Mouse (Mus musculus): Measurements from ENCODE around the gene Zfand2b. TPM values are rescaled to one million over a fixed set of nuclear protein-coding genes. Genes with fewer than 3 reads are reported as not detected.

Gene Zfand2b
- polyA plus RNA-seq, 1 experiment, result 45.2 TPM

DNA sequence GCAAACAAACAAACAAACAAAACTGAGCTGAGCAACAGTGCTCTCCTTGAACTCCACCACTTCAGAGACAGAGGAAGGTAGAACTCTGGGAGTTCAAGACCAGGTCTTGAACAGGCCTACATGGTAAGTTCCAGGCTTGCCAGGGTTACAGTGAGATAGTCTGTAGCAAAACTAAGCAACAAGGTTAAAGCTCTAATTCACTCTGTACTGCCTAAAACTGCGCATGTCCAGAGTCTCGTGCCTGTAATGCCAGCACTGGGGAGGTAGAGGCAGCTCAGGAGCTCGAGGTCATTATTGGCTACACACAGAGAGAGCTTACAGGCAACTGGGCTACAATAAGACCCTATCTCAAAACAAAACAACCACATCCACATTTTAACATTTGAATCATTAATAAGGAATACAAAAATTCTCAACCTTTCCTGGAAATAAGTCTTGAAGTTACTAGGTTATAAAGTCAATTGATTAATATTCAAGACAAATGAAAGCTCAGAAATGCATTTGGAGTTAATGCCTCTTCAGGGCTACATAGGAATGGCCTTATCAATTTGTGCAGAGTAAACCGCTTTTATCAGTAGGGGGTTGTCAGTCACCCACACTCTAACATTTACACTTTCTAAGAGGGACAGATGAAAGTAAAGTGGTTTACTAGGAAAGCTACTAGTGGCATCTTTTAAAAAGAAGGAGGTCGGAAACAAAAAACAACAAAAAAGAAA is 8.7 kb upstream of the Zfand2b start:
- DNase-seq (ENCODE audit: low spot score), result no peak

DNA sequence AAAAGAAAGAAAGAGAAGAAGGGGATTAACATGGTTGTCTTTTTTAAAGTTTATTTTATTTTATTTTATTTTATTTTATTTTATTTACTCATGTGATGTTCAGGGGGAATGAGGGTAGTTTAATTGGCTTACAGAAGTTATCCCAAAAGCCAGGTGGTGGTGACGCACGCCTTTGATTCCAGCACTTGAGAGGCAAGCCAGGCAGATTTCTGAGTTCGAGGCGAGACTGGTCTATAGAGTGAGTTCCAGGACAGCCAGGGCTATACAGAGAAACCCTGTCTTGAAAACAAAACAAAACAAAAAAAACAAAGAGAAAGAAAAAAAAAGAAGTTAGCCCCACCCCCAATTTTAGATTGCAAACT is 8.2 kb upstream of the Zfand2b start:
- no peak for DNase-seq (ENCODE audit: low spot score)

GRCm38 (mm10) chr1:75168093-75168471 is 364 bp upstream of the Zfand2b start:
- no peak for DNase-seq (ENCODE audit: low spot score)

- no peak for DNase-seq (ENCODE audit: low spot score)
Measured at GRCm38 (mm10) chr1:75179334-75180104, 11.1 kb downstream of the Zfand2b start.

DNA sequence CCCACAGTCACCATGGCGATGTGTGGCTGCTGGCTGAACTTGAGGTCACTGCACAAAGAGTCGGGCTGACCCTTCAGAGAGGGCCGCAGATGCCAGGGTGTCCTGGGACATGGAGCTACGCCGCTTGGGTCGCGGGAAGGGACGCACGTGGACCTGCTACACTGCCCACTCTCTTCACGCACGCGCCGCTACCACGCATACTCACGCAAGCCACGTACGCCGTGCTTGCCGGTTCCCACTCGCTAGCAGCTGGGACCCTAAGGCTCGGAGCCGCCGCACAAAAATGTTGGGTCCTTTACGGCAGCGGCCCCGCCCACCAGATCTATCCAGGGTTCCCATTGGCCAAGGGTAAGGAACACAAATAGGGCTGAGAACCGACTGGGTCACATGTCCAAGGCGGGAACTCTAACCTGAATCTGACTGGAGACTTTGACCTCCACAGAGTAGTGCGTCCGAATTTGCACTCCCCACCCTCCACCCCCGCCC is 11.7 kb downstream of the Zfand2b start, which contains the start of gene Abcb6:
Gene Abcb6 (minus strand): TSS at position 288 of the 486 bp plus-strand sequence.
- DNase-seq (ENCODE audit: low spot score), result peak; percentile 55

- DNase-seq (ENCODE audit: low spot score), result no peak
Measured at GRCm38 (mm10) chr1:75180741-75181140, 12.3 kb downstream of the Zfand2b start.

DNA sequence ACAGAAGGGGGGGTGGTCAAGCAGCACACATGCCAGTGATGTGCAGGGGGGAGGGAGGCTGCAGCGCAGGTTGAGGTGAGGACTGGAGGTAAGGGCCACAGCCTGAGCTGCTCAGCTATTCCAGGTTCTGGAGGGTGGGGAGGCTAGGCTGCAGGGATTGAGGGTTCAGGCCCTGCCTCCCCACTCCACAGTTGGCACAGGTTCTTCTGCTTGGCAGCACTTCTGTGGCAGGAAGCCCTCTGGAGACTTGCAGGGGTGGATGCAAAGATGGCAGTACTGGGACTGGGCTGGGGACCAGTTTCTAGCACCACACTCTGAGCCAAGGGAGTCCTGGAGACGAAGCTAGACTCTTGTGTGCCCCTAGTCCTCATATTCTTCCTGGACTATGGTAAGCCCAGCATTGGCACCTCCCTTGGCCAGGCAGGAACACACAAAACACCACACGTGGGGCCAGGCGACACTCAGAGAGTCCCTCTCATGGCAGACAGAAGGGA is 13.0 kb downstream of the Zfand2b start:
- no peak for DNase-seq (ENCODE audit: low spot score)

DNA sequence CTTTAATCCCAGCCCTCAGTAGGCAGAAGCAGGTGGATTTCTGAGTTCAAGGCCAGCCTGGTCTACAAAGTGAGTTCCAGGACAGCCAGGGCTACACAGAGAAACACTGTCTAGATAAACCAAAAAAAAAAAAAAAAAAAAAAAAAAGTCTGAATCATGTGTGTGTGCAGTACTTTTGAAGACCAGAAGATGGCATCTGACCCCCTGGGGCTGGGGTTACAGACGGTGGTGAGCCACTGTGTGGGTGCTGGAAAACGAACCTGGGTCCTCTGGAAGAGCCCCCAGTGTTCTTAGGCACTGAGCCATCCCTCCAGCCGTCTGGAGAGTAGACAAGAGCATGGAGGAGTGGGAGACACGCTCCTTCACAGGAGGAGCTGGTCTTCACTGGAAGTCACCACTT is 13.7 kb downstream of the Zfand2b start:
- no peak for DNase-seq (ENCODE audit: low spot score)

DNA sequence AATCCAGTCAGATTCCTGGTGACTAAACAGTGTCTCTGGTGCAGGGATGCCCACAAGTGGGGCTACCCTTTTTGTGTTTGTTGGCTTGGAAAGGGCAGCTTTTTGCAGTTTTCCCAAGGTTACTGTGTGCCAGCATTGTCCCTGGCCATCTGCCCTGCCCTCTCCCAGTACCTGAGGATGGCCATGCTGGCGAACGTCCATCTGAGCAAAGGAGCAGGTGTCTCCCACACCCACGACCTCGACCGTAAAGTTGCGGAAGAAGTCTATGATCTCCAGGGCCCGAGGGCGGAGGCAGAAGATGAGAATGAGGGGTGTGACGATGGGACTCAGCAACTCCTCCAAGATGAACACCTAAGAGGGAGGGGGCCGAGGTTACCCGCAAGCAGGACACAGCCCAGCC is 17.0 kb downstream of the Zfand2b start:
- no peak for DNase-seq (ENCODE audit: low spot score)

DNA sequence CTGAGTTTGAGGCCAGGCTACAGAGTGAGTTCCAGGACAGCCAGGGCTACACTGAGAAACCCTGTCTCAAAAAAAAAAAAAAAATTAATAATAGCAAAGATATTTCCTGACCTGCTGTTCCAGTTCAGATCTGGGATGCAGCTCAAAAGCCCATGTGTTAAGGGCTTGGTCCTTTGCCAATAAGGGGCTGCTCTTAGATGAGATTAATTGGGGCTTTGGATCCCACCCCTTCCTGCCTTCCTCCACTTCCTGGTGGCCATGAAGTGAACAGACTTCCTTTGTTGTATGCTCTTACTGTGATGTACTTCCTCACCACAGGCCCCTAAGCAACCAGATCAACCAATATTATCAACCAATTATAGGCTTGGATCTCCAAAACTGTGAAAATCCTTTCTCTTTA is 18.7 kb downstream of the Zfand2b start:
- no peak for DNase-seq (ENCODE audit: low spot score)

DNA sequence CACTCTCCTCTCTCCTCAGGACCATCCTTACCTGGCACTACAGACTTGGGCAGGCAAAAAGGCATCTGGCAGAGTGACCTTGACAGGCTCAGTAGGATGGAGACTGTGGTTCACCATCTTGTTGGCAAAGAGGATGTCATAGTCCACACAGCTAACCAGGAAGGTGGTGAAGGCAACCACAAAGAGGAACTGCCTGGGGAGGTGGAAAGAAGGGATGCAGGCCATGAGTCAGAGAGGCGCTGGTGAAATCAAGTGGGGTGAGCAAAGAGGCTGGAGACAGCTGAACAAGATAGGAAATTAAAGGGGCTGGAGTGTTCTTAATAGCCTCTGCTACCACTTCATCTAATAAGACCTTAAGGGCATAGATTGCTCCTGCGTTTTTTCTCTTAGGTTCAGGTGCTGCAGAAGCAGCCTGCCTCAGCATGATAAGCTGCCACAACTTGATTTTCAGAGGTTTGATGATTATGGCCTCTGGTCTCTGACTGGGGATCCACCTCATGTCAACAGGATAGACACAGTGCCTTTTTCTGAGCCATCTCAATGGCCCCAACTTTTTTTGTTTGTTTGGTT is 19.6 kb downstream of the Zfand2b start:
- no peak for DNase-seq (ENCODE audit: low spot score)

DNA sequence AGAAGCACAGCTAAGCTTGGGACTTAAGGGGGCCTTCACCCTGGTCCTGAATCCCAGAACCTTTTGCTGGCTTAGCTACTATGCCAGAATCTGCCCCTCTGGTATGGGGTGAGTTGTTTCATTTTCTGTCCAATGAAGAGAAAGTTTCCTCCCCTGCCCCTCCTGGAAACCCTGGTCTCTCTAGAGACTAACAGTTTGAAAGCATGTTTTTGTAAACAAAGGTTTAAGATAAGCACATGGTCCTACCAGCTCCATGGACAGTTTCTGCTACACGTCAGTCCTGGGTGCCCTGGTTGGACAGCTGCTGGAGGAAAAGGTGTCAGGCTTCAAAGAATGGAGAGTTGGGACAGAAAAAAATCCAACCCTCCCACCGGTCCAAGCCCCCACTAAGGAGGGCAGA is 22.1 kb downstream of the Zfand2b start:
- no peak for DNase-seq (ENCODE audit: low spot score)

DNA sequence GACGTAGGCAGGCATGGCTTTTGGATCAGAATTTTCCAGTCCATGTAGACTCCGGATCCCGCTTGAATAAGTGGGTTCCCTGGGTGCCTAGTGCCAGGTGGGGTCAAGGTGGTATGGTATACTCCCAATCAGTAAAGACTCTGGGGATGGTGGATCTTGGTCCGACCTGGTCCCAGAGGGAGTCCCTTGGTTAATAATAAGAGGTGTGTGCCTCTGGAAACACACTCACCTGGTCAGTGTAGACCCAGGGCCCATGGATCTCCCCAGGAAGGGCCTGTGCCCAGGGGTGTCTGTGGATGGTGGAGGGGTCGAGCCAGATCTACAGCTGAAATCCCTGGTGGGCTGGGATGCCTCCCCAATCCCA is 22.8 kb downstream of the Zfand2b start:
- DNase-seq (ENCODE audit: low spot score), result no peak

GRCm38 (mm10) chr1:75191622-75192402 is 23.4 kb downstream of the Zfand2b start, which contains the start of the genes Ankzf1 and Atg9a:
Ankzf1 (plus strand) TSS chr1:75192151.
Atg9a (minus strand) TSS chr1:75192196.
- DNase-seq (ENCODE audit: low spot score), result peak; percentile 83

DNA sequence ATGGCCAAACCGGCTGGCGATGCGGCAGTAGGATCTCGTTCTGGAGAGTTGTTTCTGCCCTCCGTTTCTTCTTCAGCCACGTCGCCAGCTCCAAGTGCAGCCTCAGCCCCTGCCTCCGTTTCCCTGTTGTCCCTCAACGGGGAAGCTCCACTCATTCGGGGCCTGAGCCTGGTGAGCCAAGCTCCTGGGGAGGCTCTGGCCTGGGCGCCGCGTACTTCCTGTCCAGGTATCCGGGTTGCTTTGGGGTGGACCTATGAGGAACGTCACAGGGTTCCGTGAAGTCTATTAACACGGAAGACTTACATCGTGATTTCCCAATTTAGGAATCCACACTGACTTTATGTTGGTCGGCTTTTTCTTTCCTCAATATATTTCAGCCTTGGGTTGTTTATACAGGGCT is 24.0 kb downstream of the Zfand2b start:
- no peak for DNase-seq (ENCODE audit: low spot score)

DNA sequence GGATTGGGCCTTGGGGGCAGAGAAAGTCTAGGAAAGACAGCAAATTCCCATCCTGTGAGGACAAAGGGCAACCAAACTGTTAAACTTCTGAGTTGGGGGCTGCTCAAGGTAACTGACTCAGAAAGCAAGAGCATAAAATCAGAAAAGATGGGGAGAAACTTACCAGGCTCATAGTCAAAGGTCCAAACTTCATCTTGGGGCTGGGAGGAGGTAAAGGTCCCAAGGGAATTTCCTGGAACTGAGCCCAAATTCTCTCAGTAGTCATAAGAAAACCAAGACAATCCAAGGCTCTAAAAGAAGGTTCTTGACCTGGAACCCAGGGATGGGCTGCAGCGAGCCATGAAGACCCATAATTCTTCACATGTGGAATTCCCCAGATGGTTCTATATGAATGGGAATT is 32.8 kb downstream of the Zfand2b start:
- no peak for DNase-seq (ENCODE audit: low spot score)

- no peak for DNase-seq (ENCODE audit: low spot score)
Measured at GRCm38 (mm10) chr1:75208967-75209678, 40.7 kb downstream of the Zfand2b start.

DNA sequence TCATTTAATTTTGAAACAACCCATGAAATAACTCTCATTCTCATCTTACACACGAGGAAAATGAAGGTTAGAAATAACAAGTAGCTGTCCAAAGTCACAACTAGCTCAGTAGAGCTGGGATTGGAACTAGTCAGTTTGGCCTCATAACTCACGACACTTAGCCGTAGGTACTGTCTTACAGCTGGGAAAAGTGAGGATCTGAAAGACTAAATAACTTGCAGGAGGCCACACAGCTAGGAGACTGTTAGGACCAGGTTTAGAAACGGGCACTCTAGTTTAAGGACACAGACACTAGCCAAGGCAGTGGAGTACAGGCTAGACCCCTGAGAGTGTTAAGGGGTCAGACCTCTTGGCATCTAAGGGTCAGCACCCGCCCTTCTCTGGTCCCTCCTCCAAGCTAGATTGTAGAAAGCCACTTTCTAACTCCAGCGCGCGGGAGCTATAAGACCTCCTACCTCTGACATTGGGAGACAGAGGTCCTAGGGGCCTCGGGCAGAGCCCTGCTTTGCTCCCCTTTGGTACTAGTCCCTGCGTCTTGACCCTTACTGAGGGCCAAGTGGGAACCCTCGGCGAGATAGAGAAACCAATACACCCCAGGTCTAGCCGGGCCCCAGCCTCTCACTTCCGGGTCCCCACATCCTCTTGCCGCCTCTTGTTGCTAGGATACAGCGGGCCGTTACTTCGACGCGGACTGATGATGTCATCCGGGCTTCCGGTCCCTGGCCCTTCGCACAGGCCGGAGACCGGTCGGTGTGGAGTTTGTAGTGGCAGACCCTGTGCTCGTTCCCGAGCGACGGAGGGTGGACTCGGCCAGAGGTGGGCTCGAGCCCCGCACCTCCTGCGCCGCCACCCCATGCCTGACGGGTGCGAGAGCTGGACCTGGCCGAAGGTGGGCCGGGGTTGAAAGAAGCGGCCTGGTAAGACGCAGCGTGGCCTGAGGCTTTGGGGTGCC is 42.0 kb downstream of the Zfand2b start, which contains the start of the genes Glb1l and Stk16:
Gene Glb1l (minus strand): TSS at position 678 of the 952 bp plus-strand sequence.
Gene Stk16 (plus strand): TSS at position 703 of the 952 bp plus-strand sequence.
- peak; percentile 89 for DNase-seq (ENCODE audit: low spot score)

DNA sequence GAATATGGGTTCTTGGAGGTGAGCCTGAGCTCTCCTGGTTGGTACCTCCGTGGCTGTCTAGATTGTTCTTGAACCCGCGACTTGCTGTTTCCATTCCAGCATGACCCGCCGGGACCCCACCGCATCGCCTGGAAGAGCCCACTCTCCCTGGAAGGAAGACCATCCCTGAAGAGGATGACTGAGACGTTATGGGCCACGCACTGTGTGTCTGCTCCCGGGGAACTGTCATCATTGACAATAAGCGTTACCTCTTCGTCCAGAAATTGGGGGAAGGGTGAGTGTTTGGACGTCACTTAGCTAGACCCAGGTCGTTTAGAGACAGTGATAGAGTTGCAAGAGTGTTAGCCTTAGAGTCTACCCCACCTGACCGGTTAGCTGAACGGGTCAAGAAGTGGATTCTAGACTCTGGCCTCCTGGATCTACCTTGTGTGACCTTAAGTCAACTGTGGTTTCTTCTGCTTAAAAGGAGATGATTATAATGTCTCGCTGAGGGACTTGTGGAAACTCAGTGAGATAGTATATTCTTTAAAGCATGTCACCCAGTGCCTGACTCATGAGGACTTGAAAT is 42.8 kb downstream of the Zfand2b start:
- DNase-seq (ENCODE audit: low spot score), result no peak

Measured in urinary bladder, adult 2 months (tissue).